Mouse (Mus musculus) lung, postnatal 0 days (tissue): Measurements from ENCODE around the gene Sept8.

ENCODE experiments used
- CTCF ChIP-seq: IDR thresholded peaks from 2 replicates; pipeline ENCODE4 v1.5.1; 2016; ENCODE audit warnings: antibody characterized with exemption, mild to moderate bottlenecking
- EP300 ChIP-seq: IDR thresholded peaks from 2 replicates; pipeline ENCODE4 v1.6.1; 2016; ENCODE audit warnings: antibody characterized with exemption, mild to moderate bottlenecking, control low read depth

DNA sequence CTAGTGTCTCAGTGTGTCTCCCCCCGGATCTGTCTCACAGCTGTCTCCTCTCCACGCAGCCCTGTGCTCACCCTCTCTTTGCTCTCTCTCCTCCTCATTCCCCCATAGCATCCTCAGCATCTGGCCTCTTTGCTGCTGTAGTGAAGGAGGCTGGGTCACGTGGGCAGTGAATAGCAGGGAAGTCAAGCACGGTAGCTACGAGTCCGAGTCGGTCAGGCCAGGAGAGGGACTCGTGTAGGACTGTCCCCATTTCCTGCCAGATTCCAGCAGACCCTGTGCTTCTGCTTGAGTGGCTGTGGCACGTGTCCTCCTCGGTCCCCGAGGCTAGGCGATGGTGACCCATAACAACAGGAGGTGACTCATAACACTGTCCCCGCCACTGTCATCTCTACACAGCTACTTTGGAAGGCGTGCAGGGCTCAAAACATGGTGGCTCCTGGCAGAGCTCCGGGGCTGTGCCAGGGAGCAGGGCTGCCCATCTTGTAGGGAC is 20.0 kb downstream of the Sept8 start:
- TF ChIP-seq CTCF, result no peak
- TF ChIP-seq EP300, result no peak
